Mouse (Mus musculus): ENCODE data around the gene Dhrs3. TPM values are rescaled to one million over a fixed set of nuclear protein-coding genes. Genes with fewer than 3 reads are reported as not detected.

Gene Dhrs3
- polyA plus RNA-seq, 1 experiment = 322 TPM

DNA sequence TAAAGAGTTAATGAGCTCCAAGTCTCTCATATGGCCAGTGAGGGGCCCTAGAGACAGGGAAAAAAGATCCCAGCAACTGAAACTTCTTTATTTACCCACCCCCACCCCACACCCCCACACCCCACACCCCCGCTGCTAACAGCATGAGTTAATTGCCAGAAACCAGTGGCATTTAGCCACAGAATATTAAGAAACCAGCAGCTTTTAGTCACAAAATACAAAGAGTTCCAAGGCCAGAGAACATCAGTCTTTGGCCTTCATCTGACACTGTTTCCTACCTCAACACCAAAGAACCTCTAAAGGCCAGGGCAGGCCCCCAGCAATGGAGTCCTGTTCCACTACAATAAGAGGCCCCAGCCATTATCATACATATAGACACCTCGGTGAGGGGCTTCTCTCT is 11.3 kb upstream of the Dhrs3 start:
- 85% methylated on average over 2 of the region's 2 CpGs for WGBS
- DNase-seq = no peak
- no peaks in the 10 kb centered on the region for H3K36me3 ChIP-seq (ENCODE audit: control insufficient read depth, insufficient read depth, low read length)
- no peaks in the 10 kb centered on the region for H3K27me3 ChIP-seq (replicated peaks; ENCODE audit: control insufficient read depth, insufficient read depth, low read length)
- no peak overlapping the region for H3K27ac ChIP-seq (ENCODE audit: insufficient read depth, low read depth, low read length)
- H3K4me3 ChIP-seq (ENCODE audit: insufficient read depth, low read depth, low read length) = no peak overlapping the region
- TF ChIP-seq POLR2A (IDR thresholded peaks at IDR 0.05; ENCODE audit: low read depth, low read length) (no peak), CTCF (conservative IDR thresholded peaks at IDR 0.05; ENCODE audit: insufficient read depth, insufficient read length, low read depth, low read length) (no peak)
- H3K4me1 ChIP-seq (ENCODE audit: control insufficient read depth, insufficient read depth, low read length) = no peaks in the 10 kb centered on the region

DNA sequence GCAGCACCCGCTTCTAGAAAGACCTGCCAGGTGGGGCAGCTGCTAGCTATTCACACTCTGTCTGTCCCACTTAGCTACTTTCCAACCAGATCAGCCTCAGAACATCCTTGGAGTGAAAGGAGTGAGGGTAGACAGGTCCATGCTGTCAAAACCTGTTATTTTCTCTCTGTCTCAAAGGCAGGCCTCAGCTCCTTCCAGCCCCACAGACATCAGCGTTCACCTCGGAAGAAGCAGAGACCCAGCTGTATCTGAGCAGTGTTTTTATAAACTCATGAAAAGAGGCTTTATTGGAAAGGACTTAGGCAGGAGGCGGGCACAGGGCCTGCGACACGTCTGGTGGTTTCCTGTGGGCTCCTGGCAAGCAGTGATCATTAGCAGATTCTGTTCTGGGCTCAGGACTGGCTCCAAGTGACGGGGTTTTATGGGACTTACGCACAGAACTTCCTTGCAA is 9.7 kb upstream of the Dhrs3 start:
- TF ChIP-seq POLR2A (IDR thresholded peaks at IDR 0.05; ENCODE audit: low read depth, low read length) = no peak
- no peak for TF ChIP-seq CTCF (conservative IDR thresholded peaks at IDR 0.05; ENCODE audit: insufficient read depth, insufficient read length, low read depth, low read length)
- H3K4me1 ChIP-seq (ENCODE audit: control insufficient read depth, insufficient read depth, low read length) = no peaks in the 10 kb centered on the region
- no peak overlapping the region for H3K27ac ChIP-seq (ENCODE audit: insufficient read depth, low read depth, low read length)
- DNase-seq = no peak
- 69% methylated on average over 8 of the region's 8 CpGs for WGBS
- no peaks in the 10 kb centered on the region for H3K36me3 ChIP-seq (ENCODE audit: control insufficient read depth, insufficient read depth, low read length)
- no peak overlapping the region for H3K4me3 ChIP-seq (ENCODE audit: insufficient read depth, low read depth, low read length)
- H3K27me3 ChIP-seq (replicated peaks; ENCODE audit: control insufficient read depth, insufficient read depth, low read length) = no peaks in the 10 kb centered on the region

DNA sequence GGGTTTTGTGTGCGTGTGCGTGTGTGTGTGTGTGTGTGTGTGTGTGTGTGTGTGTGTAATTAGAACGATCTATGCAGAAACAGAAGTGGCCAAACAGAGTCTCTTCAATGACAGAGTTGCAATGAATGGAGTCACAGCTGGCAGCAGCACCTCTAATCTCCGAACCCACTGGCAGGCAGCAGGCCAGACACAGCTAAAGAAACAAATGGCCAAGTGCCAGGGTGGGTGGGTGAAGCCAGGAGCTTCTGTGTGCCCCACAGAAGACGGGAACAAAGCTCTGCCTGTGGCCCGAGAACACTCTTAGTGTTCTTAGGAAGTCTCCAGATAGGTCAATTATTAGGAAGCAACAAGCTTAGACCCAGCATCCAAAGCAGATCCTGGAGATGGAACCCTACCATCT is 6.2 kb upstream of the Dhrs3 start:
- Histone ChIP-seq H3K4me3 (ENCODE audit: insufficient read depth, low read depth, low read length) (no peak overlapping the region), H3K27me3 (replicated peaks; ENCODE audit: control insufficient read depth, insufficient read depth, low read length) (no peaks in the 10 kb centered on the region), H3K36me3 (ENCODE audit: control insufficient read depth, insufficient read depth, low read length) (no peaks in the 10 kb centered on the region), H3K4me1 (ENCODE audit: control insufficient read depth, insufficient read depth, low read length) (peaks cover 9% of the 10 kb centered on the region; the same call in 1 of the 2 replicates), H3K27ac (ENCODE audit: insufficient read depth, low read depth, low read length) (no peak overlapping the region)
- 74% methylated on average over 6 of the region's 6 CpGs for WGBS
- DNase-seq = no peak
- TF ChIP-seq CTCF (conservative IDR thresholded peaks at IDR 0.05; ENCODE audit: insufficient read depth, insufficient read length, low read depth, low read length) (no peak), POLR2A (IDR thresholded peaks at IDR 0.05; ENCODE audit: low read depth, low read length) (no peak)

DNA sequence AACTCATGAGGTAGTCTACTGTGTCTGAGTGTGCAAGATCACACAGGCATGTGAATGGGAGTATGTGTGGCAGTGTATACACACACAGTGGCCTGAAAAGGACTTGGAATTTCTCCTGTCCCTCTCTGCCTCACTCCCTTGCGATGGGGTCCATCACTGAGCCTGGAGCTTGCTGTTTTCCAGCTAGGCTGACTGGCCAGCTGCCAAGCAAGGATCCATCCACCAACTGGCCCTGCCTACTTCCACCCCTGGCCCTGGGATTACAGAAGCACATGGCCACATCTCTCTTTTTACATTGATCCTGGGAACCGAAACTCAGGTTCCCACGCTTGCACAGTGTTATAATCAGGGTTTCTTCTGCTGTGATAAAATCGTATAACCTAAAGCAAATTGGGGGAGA is 3.9 kb upstream of the Dhrs3 start:
- TF ChIP-seq POLR2A (IDR thresholded peaks at IDR 0.05; ENCODE audit: low read depth, low read length) = no peak
- Histone ChIP-seq H3K27ac (ENCODE audit: insufficient read depth, low read depth, low read length) (no peak overlapping the region), H3K4me1 (ENCODE audit: control insufficient read depth, insufficient read depth, low read length) (peaks cover 16% of the 10 kb centered on the region; the same call in 1 of the 2 replicates), H3K4me3 (ENCODE audit: insufficient read depth, low read depth, low read length) (no peak overlapping the region), H3K27me3 (replicated peaks; ENCODE audit: control insufficient read depth, insufficient read depth, low read length) (no peaks in the 10 kb centered on the region), H3K36me3 (ENCODE audit: control insufficient read depth, insufficient read depth, low read length) (no peaks in the 10 kb centered on the region)
- DNase-seq = no peak
- 82% methylated on average over 4 of the region's 4 CpGs for WGBS

DNA sequence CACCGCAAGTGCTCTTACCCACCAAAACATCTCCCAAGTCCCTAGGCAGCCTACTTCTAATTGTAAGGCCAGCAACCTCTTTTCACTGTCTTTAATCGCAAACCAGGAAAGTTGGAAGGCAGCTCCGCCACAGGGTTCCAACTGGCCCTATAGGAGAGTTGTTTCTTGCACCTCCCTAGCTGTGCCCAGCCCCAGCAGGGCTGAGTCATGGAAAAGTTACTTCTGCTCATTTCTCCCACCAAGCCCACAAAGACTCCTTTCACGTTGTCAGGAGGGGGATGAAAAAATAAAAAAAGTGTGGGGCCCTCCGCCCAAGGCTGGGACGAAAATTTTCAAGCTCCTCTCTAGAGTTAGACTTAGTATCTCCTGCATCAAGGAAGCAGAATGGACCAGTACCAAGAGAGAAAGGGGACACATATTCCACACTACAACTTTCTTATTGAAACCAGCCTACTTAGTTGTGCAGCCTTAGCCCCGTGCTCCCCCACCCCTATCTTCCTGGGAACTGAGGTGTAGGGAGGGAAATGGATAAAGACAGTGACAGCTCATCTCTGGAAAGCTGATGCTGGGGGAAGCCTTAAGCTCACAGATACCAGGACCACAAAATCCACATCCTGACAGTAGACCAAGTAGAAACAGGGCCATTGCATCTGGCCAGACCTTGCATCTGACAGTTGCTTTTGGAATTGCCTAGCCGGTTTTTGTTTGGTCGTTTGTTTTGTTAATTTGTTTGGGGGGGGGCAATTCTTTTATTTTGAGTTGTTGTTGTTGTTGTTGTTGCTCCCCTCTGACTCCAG is 2.9 kb upstream of the Dhrs3 start:
- DNase-seq = no peak
- no peak for TF ChIP-seq CTCF (conservative IDR thresholded peaks at IDR 0.05; ENCODE audit: insufficient read depth, insufficient read length, low read depth, low read length)
- no peak for TF ChIP-seq POLR2A (IDR thresholded peaks at IDR 0.05; ENCODE audit: low read depth, low read length)
- WGBS = 92% methylated on average over 9 of the region's 9 CpGs

DNA sequence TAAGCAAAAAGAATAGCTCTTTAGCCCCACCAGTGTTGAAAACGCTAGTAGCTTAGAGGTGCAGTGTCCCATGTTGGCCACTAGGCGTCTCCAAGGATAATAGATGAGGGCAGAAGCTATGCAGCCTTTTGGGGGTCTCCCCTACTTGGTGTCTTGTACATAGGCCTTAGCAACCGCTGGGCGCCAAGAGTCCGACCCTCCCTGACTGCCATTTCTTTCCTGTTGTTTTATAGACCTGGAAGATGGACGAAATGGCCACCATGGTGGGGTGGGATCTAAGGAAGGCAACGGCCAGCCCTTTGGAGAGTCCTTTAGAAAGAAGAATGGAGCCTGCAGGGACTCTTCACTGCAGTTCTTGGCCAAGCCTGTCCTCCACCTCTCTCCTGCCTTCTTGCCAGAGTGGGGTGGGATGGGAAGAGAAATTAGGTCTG is 1.9 kb upstream of the Dhrs3 start:
- 17% methylated on average over 7 of the region's 7 CpGs for WGBS
- peak; percentile 75 for DNase-seq
- Histone ChIP-seq H3K27ac (ENCODE audit: insufficient read depth, low read depth, low read length) (peak overlapping the region; percentile 99; the same call in 1 of the 2 replicates), H3K36me3 (ENCODE audit: control insufficient read depth, insufficient read depth, low read length) (no peaks in the 10 kb centered on the region), H3K27me3 (replicated peaks; ENCODE audit: control insufficient read depth, insufficient read depth, low read length) (no peaks in the 10 kb centered on the region), H3K4me3 (ENCODE audit: insufficient read depth, low read depth, low read length) (no peak overlapping the region), H3K4me1 (ENCODE audit: control insufficient read depth, insufficient read depth, low read length) (peaks cover 19% of the 10 kb centered on the region)
- TF ChIP-seq POLR2A (IDR thresholded peaks at IDR 0.05; ENCODE audit: low read depth, low read length) = no peak
- TF ChIP-seq CTCF (conservative IDR thresholded peaks at IDR 0.05; ENCODE audit: insufficient read depth, insufficient read length, low read depth, low read length) = peak; percentile 86

More for the DNA sequence above, 2.9 kb upstream of the Dhrs3 start:
- no peak overlapping the region for H3K27ac ChIP-seq (ENCODE audit: insufficient read depth, low read depth, low read length)
- H3K27me3 ChIP-seq (replicated peaks; ENCODE audit: control insufficient read depth, insufficient read depth, low read length) = no peaks in the 10 kb centered on the region
- no peak overlapping the region for H3K4me3 ChIP-seq (ENCODE audit: insufficient read depth, low read depth, low read length)
- peaks cover 16% of the 10 kb centered on the region; the same call in 1 of the 2 replicates for H3K4me1 ChIP-seq (ENCODE audit: control insufficient read depth, insufficient read depth, low read length)
- H3K36me3 ChIP-seq (ENCODE audit: control insufficient read depth, insufficient read depth, low read length) = no peaks in the 10 kb centered on the region

DNA sequence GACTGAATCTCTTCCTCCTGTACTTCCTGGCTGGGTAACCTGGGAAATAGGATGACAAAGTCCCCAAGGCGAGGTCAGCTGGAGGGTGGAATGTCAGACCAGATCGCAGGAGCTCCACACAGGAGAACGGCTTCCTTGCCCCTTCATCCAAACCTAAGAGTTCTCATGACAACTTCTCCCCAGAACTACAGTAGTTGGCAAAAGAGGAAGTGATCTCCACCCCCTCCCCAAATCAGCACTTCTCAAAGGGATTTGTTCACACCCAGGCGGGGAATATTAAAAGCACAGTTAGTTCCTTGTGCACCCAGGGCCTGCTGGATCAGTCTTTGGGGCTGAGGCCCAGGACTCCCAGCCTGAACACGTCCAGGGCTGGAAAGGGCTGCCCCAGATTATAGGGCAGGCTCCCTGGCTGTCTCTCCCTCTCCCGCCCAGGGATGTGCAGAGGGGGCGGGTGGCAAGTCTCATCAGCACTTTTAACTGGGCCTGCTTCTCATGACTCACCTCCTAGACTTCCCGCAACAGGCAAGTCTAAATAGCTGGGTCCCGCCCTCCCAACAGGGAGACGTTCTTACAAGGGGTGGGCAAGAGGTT is 1.4 kb upstream of the Dhrs3 start:
- peak; percentile 63 for DNase-seq
- WGBS = 29% methylated on average over 10 of the region's 10 CpGs

More for the DNA sequence above, 1.4 kb upstream of the Dhrs3 start:
- TF ChIP-seq POLR2A (IDR thresholded peaks at IDR 0.05; ENCODE audit: low read depth, low read length) = no peak
- TF ChIP-seq CTCF (conservative IDR thresholded peaks at IDR 0.05; ENCODE audit: insufficient read depth, insufficient read length, low read depth, low read length) = no peak
- Histone ChIP-seq H3K27ac (ENCODE audit: insufficient read depth, low read depth, low read length) (peak overlapping the region; percentile 99; the same call in 1 of the 2 replicates), H3K36me3 (ENCODE audit: control insufficient read depth, insufficient read depth, low read length) (no peaks in the 10 kb centered on the region), H3K4me1 (ENCODE audit: control insufficient read depth, insufficient read depth, low read length) (peaks cover 24% of the 10 kb centered on the region), H3K27me3 (replicated peaks; ENCODE audit: control insufficient read depth, insufficient read depth, low read length) (no peaks in the 10 kb centered on the region), H3K4me3 (ENCODE audit: insufficient read depth, low read depth, low read length) (no peak overlapping the region)
